Comparison of ENCODE assay signal across 7 mouse cellular contexts in the genomic region with DNA sequence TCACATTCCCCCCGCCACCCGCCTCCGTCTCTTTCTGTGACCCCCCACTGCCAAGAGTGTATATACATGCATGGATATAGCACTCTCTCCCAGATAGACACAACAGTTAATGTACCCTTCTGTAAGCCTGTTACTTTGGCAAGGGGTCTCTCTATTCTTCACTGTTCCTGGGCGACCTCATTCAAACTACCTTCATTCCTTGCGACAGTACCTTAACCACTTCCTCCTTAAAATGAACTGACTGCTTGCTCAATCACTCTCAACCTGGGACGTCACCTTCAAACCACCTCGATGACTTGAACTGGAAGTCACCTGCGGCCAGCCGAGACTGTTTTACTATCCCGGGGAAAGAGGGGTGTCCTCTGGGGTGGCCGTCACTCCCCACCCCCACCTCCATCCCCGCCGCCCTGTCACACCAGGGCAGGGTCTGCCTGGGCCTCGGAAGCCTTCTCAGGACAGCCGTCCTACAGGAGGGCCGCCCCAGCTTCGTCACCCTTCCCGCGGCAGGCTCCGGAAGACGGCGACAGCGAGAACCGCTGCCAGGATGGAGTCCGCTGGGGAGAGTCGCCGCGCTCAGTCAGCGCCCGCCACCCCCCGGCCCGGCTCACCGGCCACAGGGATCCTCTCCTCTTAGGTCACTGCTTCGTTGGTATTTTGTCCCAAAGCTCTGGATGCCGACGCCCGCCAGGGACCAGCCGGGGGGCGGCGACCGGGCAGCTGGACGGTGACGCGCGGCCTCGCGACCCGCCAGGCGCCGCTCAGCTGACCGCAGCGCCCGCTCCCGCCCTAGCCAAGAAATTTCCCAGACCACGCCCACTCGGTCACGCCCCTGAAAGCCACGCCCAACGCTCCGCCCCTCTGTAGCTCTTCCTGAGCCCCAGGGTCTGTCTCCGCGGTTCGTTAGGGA. TPM values are rescaled to one million over a fixed set of nuclear protein-coding genes. Genes with fewer than 3 reads are reported as not detected.
DNase-seq lines count a peak whose midpoint lies in the region; ATAC-seq and TF ChIP-seq lines count a peak whose summit lies in the region.

Gene Optn, minus strand, starts transcription at position 753 of the 907 bp plus-strand sequence.

- peak within 1 kb of the TSS; percentile 44 for H3K9ac ChIP-seq in embryonic facial prominence, embryonic 15.5 days
- H3K9ac ChIP-seq in kidney, embryonic 14.5 days (ENCODE audit: low read depth, low read length), result peak within 1 kb of the TSS; percentile 65
- H3K9ac ChIP-seq in limb, embryonic 14.5 days (ENCODE audit: low read depth, low read length, severe bottlenecking), result peak within 1 kb of the TSS; percentile 57
- peak within 1 kb of the TSS; percentile 79 for H3K9ac ChIP-seq in midbrain, embryonic 16.5 days (ENCODE audit: low read depth, low read length)

- peak; percentile 78 to 88 for DNase-seq in heart, adult 9 months (ENCODE audit: low spot score in 2 of 2)
- DNase-seq in limb, embryonic 14.5 days (ENCODE audit: low spot score), result peak; percentile 71
- peak in 1 of 2 experiments; percentile 67 for DNase-seq in spleen, adult 2 months (ENCODE audit: low read depth in 1 of 2, low spot score in 2 of 2)

- peaks cover 2% of the 10 kb centered on the region; the same call in 1 of the 2 replicates for H3K4me1 ChIP-seq in bone marrow, adult 2 months (ENCODE audit: control insufficient read depth, insufficient read depth, low read length)
- peaks cover 20% of the 10 kb centered on the region for H3K4me1 ChIP-seq in embryonic facial prominence, embryonic 15.5 days
- H3K4me1 ChIP-seq in kidney, embryonic 14.5 days (ENCODE audit: control insufficient read depth, insufficient read depth, low read length), result no peaks in the 10 kb centered on the region
- peaks cover 8% of the 10 kb centered on the region; the same call in 1 of the 2 replicates for H3K4me1 ChIP-seq in limb, embryonic 14.5 days (ENCODE audit: control insufficient read depth, insufficient read depth, low read length)
- peaks cover 18% of the 10 kb centered on the region for H3K4me1 ChIP-seq in midbrain, embryonic 16.5 days (ENCODE audit: control insufficient read depth, insufficient read depth, low read length)
- 0 out of 2 replicates have a peak, but pooled peaks cover 2% of the 10 kb centered on the region for H3K4me1 ChIP-seq in spleen, adult 2 months (ENCODE audit: control insufficient read depth, insufficient read depth, insufficient read length)

- peak within 1 kb of the TSS; percentile 94 for H3K27ac ChIP-seq in bone marrow, adult 2 months (ENCODE audit: control insufficient read depth, insufficient read depth, low read depth, low read length, poor library complexity)
- H3K27ac ChIP-seq in embryonic facial prominence, embryonic 15.5 days (replicated peaks), result no peak within 1 kb of the TSS
- no peak within 1 kb of the TSS for H3K27ac ChIP-seq in kidney, embryonic 14.5 days (ENCODE audit: low read depth, low read length)
- no peak within 1 kb of the TSS for H3K27ac ChIP-seq in limb, embryonic 14.5 days (replicated peaks; ENCODE audit: low read depth, low read length)
- H3K27ac ChIP-seq in midbrain, embryonic 16.5 days (ENCODE audit: low read length), result peak within 1 kb of the TSS; percentile 35; the same call in 1 of the 2 replicates
- peak within 1 kb of the TSS; percentile 37; the same call in 1 of the 2 replicates for H3K27ac ChIP-seq in spleen, adult 2 months (ENCODE audit: insufficient read depth, low read length)

- WGBS in bone marrow, adult 2 months, result 3% methylated on average over 60 of the region's 63 CpGs
- 2% methylated on average over 63 of the region's 63 CpGs for WGBS in embryonic facial prominence, embryonic 15.5 days
- 2% methylated on average over 62 of the region's 63 CpGs for WGBS in kidney, embryonic 14.5 days
- WGBS in limb, embryonic 14.5 days, result 2% methylated on average over 57 of the region's 63 CpGs
- whole genome bisulfite sequencing in midbrain, embryonic 16.5 days, result 2% methylated on average over 63 of the region's 63 CpGs
- WGBS in spleen, adult 2 months, result 3% methylated on average over 63 of the region's 63 CpGs

- H3K27me3 ChIP-seq in embryonic facial prominence, embryonic 15.5 days, result no peaks in the 10 kb centered on the region; the same call in 1 of the 2 replicates
- H3K27me3 ChIP-seq in kidney, embryonic 14.5 days (ENCODE audit: control insufficient read depth, insufficient read depth, low read length), result no peaks in the 10 kb centered on the region
- no peaks in the 10 kb centered on the region for H3K27me3 ChIP-seq in limb, embryonic 14.5 days (ENCODE audit: control insufficient read depth, insufficient read depth, low read length)
- H3K27me3 ChIP-seq in midbrain, embryonic 16.5 days (ENCODE audit: control insufficient read depth, insufficient read depth, low read depth, low read length), result no peaks in the 10 kb centered on the region; the same call in 1 of the 2 replicates
- H3K27me3 ChIP-seq in spleen, adult 2 months (ENCODE audit: control insufficient read depth, insufficient read depth, low read length), result no peaks in the 10 kb centered on the region

- no peaks in the 10 kb centered on the region for H3K9me3 ChIP-seq in embryonic facial prominence, embryonic 15.5 days (replicated peaks)
- H3K9me3 ChIP-seq in kidney, embryonic 14.5 days (ENCODE audit: control insufficient read depth, low read length), result no peaks in the 10 kb centered on the region
- H3K9me3 ChIP-seq in limb, embryonic 14.5 days (ENCODE audit: control insufficient read depth, low read length), result no peaks in the 10 kb centered on the region
- no peaks in the 10 kb centered on the region for H3K9me3 ChIP-seq in midbrain, embryonic 16.5 days (replicated peaks; ENCODE audit: control insufficient read depth, low read length, poor library complexity, severe bottlenecking)

- ATAC-seq in embryonic facial prominence, embryonic 15.5 days (ENCODE audit: insufficient number of reproducible peaks, low FRiP score, low TSS enrichment, low read depth), result peak; percentile 91
- peak; percentile 95 for ATAC-seq in kidney, embryonic 14.5 days (ENCODE audit: low FRiP score, low TSS enrichment)
- ATAC-seq in limb, embryonic 14.5 days (ENCODE audit: low FRiP score, low read depth), result peak; percentile 90
- peak; percentile 93 for ATAC-seq in midbrain, embryonic 16.5 days

- no peak for TF ChIP-seq CTCF in bone marrow, adult 2 months (IDR thresholded peaks at IDR 0.05; ENCODE audit: control insufficient read depth, insufficient read depth, low read length)
- TF ChIP-seq CTCF in spleen, adult 2 months (IDR thresholded peaks at IDR 0.05; ENCODE audit: extremely low read depth, insufficient read depth, insufficient read length, insufficient replicate concordance), result no peak; the same call in 1 of the 2 replicates

- H3K36me3 ChIP-seq in embryonic facial prominence, embryonic 15.5 days, result no peaks in the 10 kb centered on the region
- no peaks in the 10 kb centered on the region for H3K36me3 ChIP-seq in kidney, embryonic 14.5 days (ENCODE audit: control insufficient read depth, insufficient read depth, low read length)
- no peaks in the 10 kb centered on the region for H3K36me3 ChIP-seq in limb, embryonic 14.5 days (ENCODE audit: control insufficient read depth, insufficient read depth, low read length)
- H3K36me3 ChIP-seq in midbrain, embryonic 16.5 days (ENCODE audit: control insufficient read depth, insufficient read depth, low read length), result no peaks in the 10 kb centered on the region
- H3K36me3 ChIP-seq in spleen, adult 2 months (ENCODE audit: control insufficient read depth, insufficient read depth, low read length), result no peaks in the 10 kb centered on the region

- H3K4me2 ChIP-seq in embryonic facial prominence, embryonic 15.5 days (replicated peaks), result peak within 1 kb of the TSS; percentile 95
- H3K4me2 ChIP-seq in kidney, embryonic 14.5 days (replicated peaks; ENCODE audit: low read depth, low read length), result peak within 1 kb of the TSS; percentile 90
- peak within 1 kb of the TSS; percentile 96 for H3K4me2 ChIP-seq in limb, embryonic 14.5 days (replicated peaks; ENCODE audit: low read depth, low read length, severe bottlenecking)
- H3K4me2 ChIP-seq in midbrain, embryonic 16.5 days (ENCODE audit: low read length), result peak within 1 kb of the TSS; percentile 81

- TF ChIP-seq POLR2A in bone marrow, adult 2 months (IDR thresholded peaks at IDR 0.05; ENCODE audit: borderline replicate concordance, control insufficient read depth, low read depth, low read length), result peak; percentile 50; the same call in 1 of the 2 replicates
- no peak for TF ChIP-seq POLR2A in limb, embryonic 14.5 days (IDR thresholded peaks at IDR 0.05; ENCODE audit: borderline replicate concordance, extremely low read depth, insufficient read depth, insufficient read length)
- TF ChIP-seq POLR2A in spleen, adult 2 months (IDR thresholded peaks at IDR 0.05; ENCODE audit: low read depth, low read length), result no peak

- H3K4me3 ChIP-seq in bone marrow, adult 2 months (replicated peaks; ENCODE audit: control insufficient read depth, low read depth, low read length), result peak within 1 kb of the TSS; percentile 70
- peak within 1 kb of the TSS; percentile 67 for H3K4me3 ChIP-seq in embryonic facial prominence, embryonic 15.5 days (replicated peaks)
- H3K4me3 ChIP-seq in kidney, embryonic 14.5 days (ENCODE audit: low read length), result peak within 1 kb of the TSS; percentile 57
- peak within 1 kb of the TSS; percentile 67 for H3K4me3 ChIP-seq in limb, embryonic 14.5 days (replicated peaks; ENCODE audit: low read length)
- peak within 1 kb of the TSS; percentile 63 for H3K4me3 ChIP-seq in midbrain, embryonic 16.5 days (ENCODE audit: low read depth, low read length)
- peak within 1 kb of the TSS; percentile 69 for H3K4me3 ChIP-seq in spleen, adult 2 months (ENCODE audit: extremely low read depth, insufficient read depth, insufficient read length)

RNA-seq across cellular contexts. Expression of gene Optn, which starts in this region (rescaled TPM):
- 52.5 and 60.2 TPM in 2 replicates for polyA plus RNA-seq in bone marrow, adult 2 months (2011; ENCODE audit: insufficient read depth, insufficient read length, low replicate concordance, missing spikeins)
- 7.6 and 8.7 TPM in 2 replicates for polyA plus RNA-seq in embryonic facial prominence, embryonic 15.5 days (2015; fragmentation: Nextera tagmentation; extraction: Ambion mirVana)
- 4.0 and 7.6 TPM in 2 replicates for polyA plus RNA-seq in kidney, embryonic 14.5 days (2014; fragmentation: Nextera tagmentation; extraction: Ambion mirVana)
- 2.1 and 3.0 TPM in 2 replicates for polyA plus RNA-seq in limb, embryonic 14.5 days (2012; rRNA removed)
- polyA plus RNA-seq in limb, embryonic 14.5 days (2014; fragmentation: Nextera tagmentation; extraction: Ambion mirVana), result 4.8 and 5.0 TPM in 2 replicates
- polyA plus RNA-seq in midbrain, embryonic 16.5 days (2015; fragmentation: Nextera tagmentation; extraction: Ambion mirVana), result 18.0 and 24.3 TPM in 2 replicates
- 2.7 and 3.0 TPM in 2 replicates for polyA plus RNA-seq in spleen, adult 2 months (2012; rRNA removed)

Comparison
In these comparisons a context has a peak if more than half of its experiments do, and no peak if none do; other contexts are left out.
1. H3K27ac ChIP-seq: peak in bone marrow, adult 2 months (single experiment), midbrain, embryonic 16.5 days (single experiment) and spleen, adult 2 months (single experiment); none in embryonic facial prominence, embryonic 15.5 days (single experiment), kidney, embryonic 14.5 days (single experiment) and limb, embryonic 14.5 days (single experiment).
2. Peak in every context shown above with its lines, with median percentiles within 50 percentile points of each other: H3K4me3 ChIP-seq, ATAC-seq, H3K4me2 ChIP-seq and H3K9ac ChIP-seq.